Mouse (Mus musculus) megakaryocyte, embryonic 14.5 days (primary cell): Measurements from ENCODE around the gene Tec.

Source experiments
- FLI1 ChIP-seq: IDR thresholded peaks from 2 replicates; pipeline ENCODE4 v1.6.1; 2012; ENCODE audit warnings: low read length, inconsistent platforms, mixed read lengths
- GATA1 ChIP-seq: IDR thresholded peaks from 3 replicates; pipeline ENCODE4 v1.6.1; 2012; ENCODE audit warnings: mixed read lengths, low read length, inconsistent platforms, borderline replicate concordance

GRCm38 (mm10) chr5:72848889-72849435 is 19.3 kb downstream of the Tec start:
- no peak for TF ChIP-seq GATA1
- no peak for TF ChIP-seq FLI1
